Comparison of ENCODE assay signal across 17 mouse cellular contexts in genomic region chr1:92114091-92114490, GRCm38 (mm10).
A peak's percentile ranks its signal among the peaks of the same experiment; 100 is the strongest.
DNase-seq lines count a peak whose midpoint lies in the region; ATAC-seq and TF ChIP-seq lines count a peak whose summit lies in the region.
"Had no signal": no experiment of that assay in that cellular context is flagged by ENCODE, and none has a peak within 500 bp of the region (broad histone marks: within the 10 kb centered on the region; RNA-seq: fewer than 3 reads in every experiment).

No protein-coding gene starts in this region.

- peaks cover 7% of the 10 kb centered on the region for H3K79me2 ChIP-seq in heart, adult 2 months (replicated peaks; ENCODE audit: control insufficient read depth, insufficient read depth, low read length)

- DNase-seq in heart, adult 2 months, result peak in 1 of 2 experiments; percentile 21
- DNase-seq in heart, postnatal 25 days (ENCODE audit: low spot score), result no peak
- no peak for DNase-seq in thymus, postnatal 36 days
- no peak for DNase-seq in urinary bladder, postnatal 14 days (ENCODE audit: low spot score)
- DNase-seq: adrenal gland, adult 8-10 months; adrenal gland, postnatal 36 days; cerebellum, adult 2 months; cerebellum, postnatal 10 days; forebrain, postnatal 0 days; gastrocnemius, postnatal 36 days had no signal

- H3K9me3 ChIP-seq in embryonic facial prominence, embryonic 13.5 days, result no peaks in the 10 kb centered on the region
- H3K9me3 ChIP-seq: forebrain, embryonic 13.5 days; G1E; heart, embryonic 12.5 days; hindbrain, embryonic 13.5 days had no signal

- peak overlapping the region; percentile 60 for H3K27ac ChIP-seq in heart, adult 2 months
- peak overlapping the region; percentile 65; the same call in 1 of the 2 replicates for H3K27ac ChIP-seq in embryonic facial prominence, embryonic 13.5 days
- peak overlapping the region; percentile 70 for H3K27ac ChIP-seq in small intestine, adult 2 months (ENCODE audit: insufficient read depth, low read depth, low read length)
- H3K27ac ChIP-seq: forebrain, embryonic 13.5 days; hindbrain, embryonic 13.5 days; hindbrain, postnatal 0 days had no signal

- no peak for TF ChIP-seq CTCF in heart, adult 2 months (IDR thresholded peaks at IDR 0.05)
- no peak for TF ChIP-seq CTCF in small intestine, adult 2 months (IDR thresholded peaks at IDR 0.05; ENCODE audit: extremely low read depth, insufficient read length, insufficient replicate concordance, low read depth, low read length)

- no peak overlapping the region for H3K9ac ChIP-seq in heart, adult 2 months (ENCODE audit: low read depth, low read length)
- H3K9ac ChIP-seq in embryonic facial prominence, embryonic 13.5 days, result no peak overlapping the region
- H3K9ac ChIP-seq: forebrain, embryonic 13.5 days; forebrain, postnatal 0 days; hindbrain, embryonic 13.5 days had no signal

- WGBS in heart, adult 2 months, result 77% methylated on average over 3 of the region's 3 CpGs
- WGBS in embryonic facial prominence, embryonic 13.5 days, result 81% methylated on average over 3 of the region's 3 CpGs
- WGBS in small intestine, adult 2 months, result 68% methylated on average over 3 of the region's 3 CpGs

- no peak overlapping the region for H3K4me2 ChIP-seq in embryonic facial prominence, embryonic 13.5 days
- H3K4me2 ChIP-seq: forebrain, embryonic 13.5 days; heart, embryonic 12.5 days; hindbrain, embryonic 13.5 days had no signal

- no peak overlapping the region for H3K4me3 ChIP-seq in heart, adult 2 months
- H3K4me3 ChIP-seq in embryonic facial prominence, embryonic 13.5 days, result no peak overlapping the region
- no peak overlapping the region for H3K4me3 ChIP-seq in small intestine, adult 2 months (ENCODE audit: low read depth, low read length)
- H3K4me3 ChIP-seq: forebrain, embryonic 13.5 days; heart, embryonic 12.5 days; hindbrain, embryonic 13.5 days had no signal

- no peak for ATAC-seq in embryonic facial prominence, embryonic 13.5 days (ENCODE audit: insufficient number of reproducible peaks, insufficient read depth, low FRiP score, low TSS enrichment, low read depth)
- ATAC-seq: forebrain, embryonic 13.5 days; forebrain, postnatal 0 days; hindbrain, postnatal 0 days had no signal

- TF ChIP-seq POLR2A in heart, adult 2 months (IDR thresholded peaks at IDR 0.05; ENCODE audit: insufficient read depth, low read depth, low read length), result no peak
- TF ChIP-seq POLR2A in small intestine, adult 2 months (IDR thresholded peaks at IDR 0.05; ENCODE audit: low read depth, low read length), result no peak

- peaks cover 2% of the 10 kb centered on the region; the same call in 1 of the 2 replicates for H3K36me3 ChIP-seq in heart, adult 2 months (ENCODE audit: control insufficient read depth, insufficient read depth, low read length)
- 0 out of 2 replicates have a peak, but pooled peaks cover 4% of the 10 kb centered on the region for H3K36me3 ChIP-seq in embryonic facial prominence, embryonic 13.5 days
- peaks cover 3% of the 10 kb centered on the region; the same call in 1 of the 2 replicates for H3K36me3 ChIP-seq in small intestine, adult 2 months (ENCODE audit: control insufficient read depth, insufficient read depth, low read length)
- H3K36me3 ChIP-seq: heart, embryonic 12.5 days; hindbrain, embryonic 13.5 days had no signal

- peaks cover 20% of the 10 kb centered on the region for H3K4me1 ChIP-seq in heart, adult 2 months (ENCODE audit: control insufficient read depth, insufficient read depth, low read length)
- H3K4me1 ChIP-seq in embryonic facial prominence, embryonic 13.5 days, result peaks cover 35% of the 10 kb centered on the region
- H3K4me1 ChIP-seq in small intestine, adult 2 months (ENCODE audit: control insufficient read depth, insufficient read depth, insufficient read length, low read length), result peaks cover 21% of the 10 kb centered on the region; the same call in 1 of the 2 replicates

- no peaks in the 10 kb centered on the region for H3K27me3 ChIP-seq in heart, adult 2 months (ENCODE audit: control insufficient read depth, insufficient read depth, low read length)
- no peaks in the 10 kb centered on the region for H3K27me3 ChIP-seq in embryonic facial prominence, embryonic 13.5 days
- H3K27me3 ChIP-seq in small intestine, adult 2 months (ENCODE audit: control insufficient read depth, insufficient read depth, low read length), result no peaks in the 10 kb centered on the region
- H3K27me3 ChIP-seq: forebrain, embryonic 13.5 days; heart, embryonic 12.5 days; hindbrain, embryonic 13.5 days had no signal

- intact Hi-C loops in heart, adult 2 months (cut with DNase I), result no loop called here
- intact Hi-C loops in heart, postnatal 25 days (cut with DNase I), result no loop called here

- 0 out of 2 replicates have a peak, but pooled peaks have one; percentile 11 for TF ChIP-seq EP300 in heart, adult 2 months (IDR thresholded peaks at IDR 0.05; ENCODE audit: insufficient read depth, low read depth, low read length)
